Comparison of ENCODE assay signal across 23 mouse cellular contexts in genomic region chr8:8802761-8803340, GRCm38 (mm10).
A peak's percentile ranks its signal among the peaks of the same experiment; 100 is the strongest.
DNase-seq lines count a peak whose midpoint lies in the region; ATAC-seq lines count a peak whose summit lies in the region.
"Had no signal": no experiment of that assay in that cellular context is flagged by ENCODE, and none has a peak within 500 bp of the region (broad histone marks: within the 10 kb centered on the region; RNA-seq: fewer than 3 reads in every experiment).

No protein-coding gene starts in this region.

- no peak overlapping the region for H3K4me3 ChIP-seq in forebrain, embryonic 13.5 days
- H3K4me3 ChIP-seq in forebrain, embryonic 10.5 days, result no peak overlapping the region
- no peak overlapping the region for H3K4me3 ChIP-seq in forebrain, embryonic 16.5 days (replicated peaks; ENCODE audit: low read length)
- no peak overlapping the region for H3K4me3 ChIP-seq in hindbrain, embryonic 16.5 days (ENCODE audit: low read length)
- H3K4me3 ChIP-seq: embryonic facial prominence, embryonic 13.5 days; erythroblast, embryonic 14.5 days; gastrocnemius, adult 2 months; heart, embryonic 15.5 days; limb, embryonic 13.5 days; liver, embryonic 12.5 days had no signal

- no peak overlapping the region for H3K4me2 ChIP-seq in forebrain, embryonic 13.5 days
- H3K4me2 ChIP-seq in forebrain, embryonic 16.5 days (ENCODE audit: low read length), result no peak overlapping the region
- H3K4me2 ChIP-seq in hindbrain, embryonic 16.5 days (ENCODE audit: low read length), result no peak overlapping the region
- H3K4me2 ChIP-seq: embryonic facial prominence, embryonic 13.5 days; heart, embryonic 15.5 days; limb, embryonic 13.5 days; liver, embryonic 12.5 days had no signal

- H3K27me3 ChIP-seq in forebrain, embryonic 13.5 days, result no peaks in the 10 kb centered on the region
- no peaks in the 10 kb centered on the region for H3K27me3 ChIP-seq in forebrain, embryonic 10.5 days (ENCODE audit: poor library complexity, severe bottlenecking)
- no peaks in the 10 kb centered on the region for H3K27me3 ChIP-seq in forebrain, embryonic 16.5 days (replicated peaks; ENCODE audit: control insufficient read depth, insufficient read depth, low read length)
- no peaks in the 10 kb centered on the region for H3K27me3 ChIP-seq in hindbrain, embryonic 16.5 days (replicated peaks; ENCODE audit: control insufficient read depth, insufficient read depth, low read length)
- H3K27me3 ChIP-seq: embryonic facial prominence, embryonic 13.5 days; heart, embryonic 15.5 days; limb, embryonic 13.5 days; liver, embryonic 12.5 days had no signal

- no peaks in the 10 kb centered on the region for H3K9me3 ChIP-seq in forebrain, embryonic 13.5 days (replicated peaks)
- H3K9me3 ChIP-seq in forebrain, embryonic 10.5 days, result no peaks in the 10 kb centered on the region
- no peaks in the 10 kb centered on the region for H3K9me3 ChIP-seq in forebrain, embryonic 16.5 days (ENCODE audit: control insufficient read depth, low read length)
- no peaks in the 10 kb centered on the region for H3K9me3 ChIP-seq in hindbrain, embryonic 16.5 days (ENCODE audit: control insufficient read depth, low read length)
- H3K9me3 ChIP-seq: embryonic facial prominence, embryonic 13.5 days; heart, embryonic 15.5 days; limb, embryonic 13.5 days; liver, embryonic 12.5 days had no signal

- peak; percentile 74; the same call in 1 of the 2 replicates for ATAC-seq in forebrain, embryonic 13.5 days
- peak; percentile 82 for ATAC-seq in forebrain, embryonic 16.5 days
- ATAC-seq in hindbrain, embryonic 16.5 days, result peak; percentile 68; the same call in 1 of the 2 replicates
- ATAC-seq: liver, embryonic 12.5 days had no signal

- no peak for DNase-seq in forebrain, embryonic 10.5 days (ENCODE audit: extremely low spot score, low spot score)
- DNase-seq in brain, adult 2 months (ENCODE audit: low read depth, low spot score), result peak; percentile 43
- no peak for DNase-seq in cerebellum, adult 18-20 months
- DNase-seq in layer of hippocampus, adult 9-10 months (ENCODE audit: low spot score), result no peak
- no peak for DNase-seq in right cerebral cortex, postnatal 14 days
- DNase-seq: adrenal gland, postnatal 14 days; cerebellum, adult 11-12 months; gastrocnemius, adult 2 months; heart, postnatal 36 days; kidney, adult 2 months; lung, adult 18-20 months; lung, postnatal 10 days; right cerebral cortex, postnatal 4 days; thymus, postnatal 25 days had no signal

- no peak overlapping the region for H3K9ac ChIP-seq in forebrain, embryonic 13.5 days
- H3K9ac ChIP-seq in forebrain, embryonic 16.5 days (replicated peaks; ENCODE audit: low read depth, low read length), result no peak overlapping the region
- H3K9ac ChIP-seq in hindbrain, embryonic 16.5 days (ENCODE audit: low read depth, low read length), result no peak overlapping the region
- H3K9ac ChIP-seq: embryonic facial prominence, embryonic 13.5 days; heart, embryonic 15.5 days; limb, embryonic 13.5 days; liver, embryonic 12.5 days had no signal

- WGBS in forebrain, embryonic 13.5 days, result 66% methylated on average over 6 of the region's 6 CpGs
- 91% methylated on average over 6 of the region's 6 CpGs for WGBS in forebrain, embryonic 10.5 days
- 51% methylated on average over 6 of the region's 6 CpGs for WGBS in forebrain, embryonic 16.5 days
- 38% methylated on average over 6 of the region's 6 CpGs for WGBS in hindbrain, embryonic 16.5 days

- H3K4me1 ChIP-seq in forebrain, embryonic 13.5 days, result peaks cover 7% of the 10 kb centered on the region
- peaks cover 14% of the 10 kb centered on the region for H3K4me1 ChIP-seq in forebrain, embryonic 10.5 days
- peaks cover 8% of the 10 kb centered on the region for H3K4me1 ChIP-seq in forebrain, embryonic 16.5 days (replicated peaks; ENCODE audit: control insufficient read depth, insufficient read depth, low read length)
- H3K4me1 ChIP-seq in hindbrain, embryonic 16.5 days (ENCODE audit: control insufficient read depth, insufficient read depth, low read depth, low read length), result peaks cover 3% of the 10 kb centered on the region
- H3K4me1 ChIP-seq: heart, embryonic 15.5 days; limb, embryonic 13.5 days; liver, embryonic 12.5 days had no signal

- no peaks in the 10 kb centered on the region for H3K36me3 ChIP-seq in forebrain, embryonic 13.5 days (ENCODE audit: poor library complexity, severe bottlenecking)
- H3K36me3 ChIP-seq in forebrain, embryonic 10.5 days (replicated peaks), result no peaks in the 10 kb centered on the region
- H3K36me3 ChIP-seq in forebrain, embryonic 16.5 days (ENCODE audit: control insufficient read depth, insufficient read depth), result no peaks in the 10 kb centered on the region
- no peaks in the 10 kb centered on the region for H3K36me3 ChIP-seq in hindbrain, embryonic 16.5 days (ENCODE audit: control insufficient read depth, insufficient read depth, low read length)
- H3K36me3 ChIP-seq: embryonic facial prominence, embryonic 13.5 days; heart, embryonic 15.5 days; limb, embryonic 13.5 days; liver, embryonic 12.5 days had no signal

- no peak overlapping the region for H3K27ac ChIP-seq in forebrain, embryonic 13.5 days
- no peak overlapping the region for H3K27ac ChIP-seq in forebrain, embryonic 10.5 days
- no peak overlapping the region for H3K27ac ChIP-seq in forebrain, embryonic 16.5 days (ENCODE audit: low read length)
- H3K27ac ChIP-seq in hindbrain, embryonic 16.5 days (ENCODE audit: low read depth, low read length), result no peak overlapping the region
- H3K27ac ChIP-seq: embryonic facial prominence, embryonic 13.5 days; gastrocnemius, adult 2 months; heart, embryonic 15.5 days; kidney, postnatal 0 days; limb, embryonic 13.5 days; liver, embryonic 12.5 days had no signal
